Mouse (Mus musculus) telencephalon, adult 2 months (tissue): ENCODE results near the gene Eva1b.

Source experiments
- DNase-seq: peaks from one replicate; pipeline ENCODE4 v3.0.0-alpha.2; 2011; ENCODE audit warnings: low read depth, low spot score

The Eva1b gene

GRCm38 (mm10) chr4:126147533-126148160 lies at the start of gene Eva1b:
TSS of gene Eva1b (plus strand) at chr4:126147744.
- DNase-seq = no peak

- no peak for DNase-seq
These were observed 48.2 kb upstream of the Eva1b start for GRCm38 (mm10) chr4:126099365-126099764.

- DNase-seq = no peak
These were observed 46.8 kb upstream of the Eva1b start for GRCm38 (mm10) chr4:126100764-126101163.

GRCm38 (mm10) chr4:126102061-126102841 lies 45.3 kb upstream of the Eva1b start:
- peak; percentile 71 for DNase-seq

GRCm38 (mm10) chr4:126103057-126103581 lies 44.4 kb upstream of the Eva1b start:
- DNase-seq = peak; percentile 89

- DNase-seq = peak; percentile 98
These were observed 43.9 kb upstream of the Eva1b start, which contains the start of gene Stk40 for GRCm38 (mm10) chr4:126103590-126104068. TSS of gene Stk40 (plus strand) at chr4:126103957.

GRCm38 (mm10) chr4:126104261-126105075 lies 43.1 kb upstream of the Eva1b start:
- DNase-seq = no peak

GRCm38 (mm10) chr4:126105131-126105783 lies 42.3 kb upstream of the Eva1b start:
- no peak for DNase-seq

GRCm38 (mm10) chr4:126108061-126108740 lies 39.3 kb upstream of the Eva1b start:
- no peak for DNase-seq

GRCm38 (mm10) chr4:126109613-126110373 lies 37.8 kb upstream of the Eva1b start:
- no peak for DNase-seq

- DNase-seq = peak; percentile 75
These were observed 37.0 kb upstream of the Eva1b start for GRCm38 (mm10) chr4:126110374-126111152.

GRCm38 (mm10) chr4:126111153-126111549 lies 36.4 kb upstream of the Eva1b start:
- DNase-seq = no peak

- no peak for DNase-seq
These were observed 34.3 kb upstream of the Eva1b start for GRCm38 (mm10) chr4:126113243-126113642.

GRCm38 (mm10) chr4:126113943-126114342 lies 33.6 kb upstream of the Eva1b start:
- DNase-seq = no peak

- DNase-seq = no peak
These were observed 32.1 kb upstream of the Eva1b start for GRCm38 (mm10) chr4:126115411-126115810.

- no peak for DNase-seq
These were observed 31.5 kb upstream of the Eva1b start for GRCm38 (mm10) chr4:126115871-126116521.

- no peak for DNase-seq
These were observed 30.4 kb upstream of the Eva1b start for GRCm38 (mm10) chr4:126117116-126117515.

- peak; percentile 91 for DNase-seq
These were observed 28.9 kb upstream of the Eva1b start for GRCm38 (mm10) chr4:126118651-126119050.

- DNase-seq = no peak
These were observed 28.5 kb upstream of the Eva1b start for GRCm38 (mm10) chr4:126119051-126119450.
